Mouse (Mus musculus) kidney, postnatal 0 days (tissue): Measurements from ENCODE around the gene Fundc1. TPM values are rescaled to one million over a fixed set of nuclear protein-coding genes. Genes with fewer than 3 reads are reported as not detected.

Source experiments
- ATAC-seq: fragments of 200-750 bp; cut with Nextera tagmentation; replicated peaks from 2 replicates; pipeline ENCODE4 v1.8.0; 2017; ENCODE audit warnings: low read depth, moderate number of reproducible peaks, moderate TSS enrichment, moderate library complexity; ENCODE audit not compliant: low FRiP score
- DNase-seq: peaks from one replicate; pipeline ENCODE4 v3.0.0-alpha.2; 2016; ENCODE audit warnings: low spot score
- H3K27ac ChIP-seq: fragments of 300-500 bp; sonication (generic); 2 replicates; pipeline ENCODE4 v1.5.1; 2014; ENCODE audit warnings: mild to moderate bottlenecking
- H3K27me3 ChIP-seq: fragments of 300-500 bp; sonication (generic); 2 replicates; pipeline ENCODE4 v1.6.1; 2014; ENCODE audit warnings: low read length, mixed read lengths; ENCODE audit not compliant: insufficient read depth
- H3K36me3 ChIP-seq: fragments of 300-500 bp; sonication (generic); 2 replicates; pipeline ENCODE4 v1.6.1; 2014; ENCODE audit warnings: low read length, mixed read lengths; ENCODE audit not compliant: insufficient read depth
- H3K4me1 ChIP-seq: fragments of 300-500 bp; sonication (generic); replicated peaks from 2 replicates; pipeline ENCODE4 v1.6.1; 2014; ENCODE audit warnings: antibody characterized with exemption, low read length, mixed read lengths; ENCODE audit not compliant: insufficient read depth
- H3K4me2 ChIP-seq: fragments of 300-500 bp; sonication (generic); 2 replicates; pipeline ENCODE4 v1.6.1; 2014; ENCODE audit warnings: mild to moderate bottlenecking, low read length, moderate library complexity, mixed read lengths
- H3K4me3 ChIP-seq: fragments of 300-500 bp; sonication (generic); replicated peaks from 2 replicates; pipeline ENCODE4 v1.5.1; 2014; ENCODE audit warnings: low read depth, low read length
- H3K9ac ChIP-seq: fragments of 300-500 bp; sonication (generic); 2 replicates; pipeline ENCODE4 v1.6.1; 2014; ENCODE audit warnings: low read depth, low read length
- H3K9me3 ChIP-seq: fragments of 300-500 bp; sonication (generic); replicated peaks from 2 replicates; pipeline ENCODE4 v1.6.1; 2016; ENCODE audit warnings: low read length, inconsistent platforms, mixed read lengths
- CTCF ChIP-seq: IDR thresholded peaks from 2 replicates; pipeline ENCODE4 v1.5.1; 2016; ENCODE audit warnings: antibody characterized with exemption, low read depth, mild to moderate bottlenecking, moderate library complexity
- WGBS: fragments of 180-500 bp; shearing (Covaris S2); extraction: QIAGEN DNeasy Blood & Tissue Kit; methylation state at CpG from one replicate; pipeline ENCODE4 v1.1.7; 2014; 5-methylcytosine and 5-hydroxymethylcytosine counted together
- polyA plus RNA-seq: library from polyadenylated mRNA; unstranded; fragments of >200 nt; fragmentation: Nextera tagmentation; extraction: Ambion mirVana; gene quantifications from 2 replicates; pipeline ENCODE4 v1.2.1, GENCODE M21; 2015

The Fundc1 gene
- polyA plus RNA-seq, 1 experiment from 2014 or later = 68.5 TPM

- no peaks in the 10 kb centered on the region for H3K27me3 ChIP-seq
- 35% methylated on average over 6 of the region's 6 CpGs for WGBS
Observed at GRCm38 (mm10) chrX:17547143-17547806, 24.9 kb downstream of the Fundc1 start.

GRCm38 (mm10) chrX:17544860-17545492 is 27.1 kb downstream of the Fundc1 start:
- Histone ChIP-seq H3K4me2 (no peak overlapping the region), H3K4me1 (no peaks in the 10 kb centered on the region), H3K4me3 (no peak overlapping the region), H3K27me3 (no peaks in the 10 kb centered on the region), H3K36me3 (no peaks in the 10 kb centered on the region), H3K9me3 (no peaks in the 10 kb centered on the region), H3K9ac (no peak overlapping the region), H3K27ac (no peak overlapping the region)
- ATAC-seq = no peak
- no peak for DNase-seq
- no peak for TF ChIP-seq CTCF
- 30% methylated on average over 2 of the region's 2 CpGs for WGBS

More at GRCm38 (mm10) chrX:17547143-17547806, 24.9 kb downstream of the Fundc1 start:
- Histone ChIP-seq H3K9me3 (no peaks in the 10 kb centered on the region), H3K36me3 (no peaks in the 10 kb centered on the region), H3K4me3 (no peak overlapping the region), H3K4me1 (no peaks in the 10 kb centered on the region), H3K4me2 (no peak overlapping the region), H3K27ac (no peak overlapping the region), H3K9ac (no peak overlapping the region)
- DNase-seq = no peak
- TF ChIP-seq CTCF = no peak
- ATAC-seq = no peak

- Histone ChIP-seq H3K4me1 (no peaks in the 10 kb centered on the region), H3K9ac (no peak overlapping the region), H3K36me3 (no peaks in the 10 kb centered on the region), H3K27me3 (no peaks in the 10 kb centered on the region), H3K4me3 (no peak overlapping the region), H3K4me2 (no peak overlapping the region), H3K27ac (no peak overlapping the region), H3K9me3 (no peaks in the 10 kb centered on the region)
- no peak for TF ChIP-seq CTCF
- DNase-seq = no peak
- 85% methylated on average over 4 of the region's 4 CpGs for WGBS
- no peak for ATAC-seq
Observed at GRCm38 (mm10) chrX:17537701-17538100, 34.4 kb downstream of the Fundc1 start.

- no peak for TF ChIP-seq CTCF
- H3K27me3 ChIP-seq = no peaks in the 10 kb centered on the region
- no peak overlapping the region for H3K9ac ChIP-seq
- WGBS = 73% methylated on average over 2 of the region's 2 CpGs
- DNase-seq (peak; percentile 7), ATAC-seq (no peak)
- H3K36me3 ChIP-seq = no peaks in the 10 kb centered on the region
- no peak overlapping the region for H3K4me2 ChIP-seq
- no peak overlapping the region for H3K27ac ChIP-seq
- H3K9me3 ChIP-seq = no peaks in the 10 kb centered on the region
- H3K4me1 ChIP-seq = no peaks in the 10 kb centered on the region
- no peak overlapping the region for H3K4me3 ChIP-seq
Observed at GRCm38 (mm10) chrX:17527008-17527407, 45.1 kb downstream of the Fundc1 start.

GRCm38 (mm10) chrX:17521221-17521716 is 50.9 kb downstream of the Fundc1 start:
- H3K9ac ChIP-seq = no peak overlapping the region
- WGBS = 23% methylated on average over 3 of the region's 3 CpGs
- no peaks in the 10 kb centered on the region for H3K27me3 ChIP-seq
- H3K4me2 ChIP-seq = no peak overlapping the region
- no peaks in the 10 kb centered on the region for H3K9me3 ChIP-seq
- H3K4me1 ChIP-seq = no peaks in the 10 kb centered on the region
- no peak for TF ChIP-seq CTCF
- no peak overlapping the region for H3K4me3 ChIP-seq
- no peak overlapping the region for H3K27ac ChIP-seq
- no peak for ATAC-seq
- no peaks in the 10 kb centered on the region for H3K36me3 ChIP-seq
- DNase-seq = no peak

DNA sequence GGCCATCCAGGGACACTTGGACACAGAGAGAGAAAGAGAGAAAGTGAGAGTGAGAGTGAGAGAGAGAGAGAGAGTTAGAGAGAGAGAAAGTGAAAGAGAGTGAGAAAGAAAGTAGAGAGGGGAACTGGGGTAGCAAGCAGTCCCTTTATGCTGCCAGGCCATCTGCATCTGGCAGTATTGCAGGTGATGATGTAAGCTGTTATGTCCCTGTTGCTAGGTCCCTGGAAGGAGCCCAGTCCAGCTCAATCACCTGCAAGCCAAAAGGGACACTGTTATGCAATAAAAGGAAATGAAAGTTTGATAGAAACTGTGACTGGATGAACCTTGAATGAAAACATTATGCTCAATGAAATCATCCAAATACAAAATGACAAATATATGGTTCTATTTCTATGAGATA is 52.0 kb downstream of the Fundc1 start:
- no peaks in the 10 kb centered on the region for H3K4me1 ChIP-seq
- no peak overlapping the region for H3K4me2 ChIP-seq
- ATAC-seq (no peak), DNase-seq (no peak)
- no peak overlapping the region for H3K9ac ChIP-seq
- no peak overlapping the region for H3K27ac ChIP-seq
- H3K27me3 ChIP-seq = no peaks in the 10 kb centered on the region
- no peak overlapping the region for H3K4me3 ChIP-seq
- no peaks in the 10 kb centered on the region for H3K9me3 ChIP-seq
- H3K36me3 ChIP-seq = no peaks in the 10 kb centered on the region
- TF ChIP-seq CTCF = no peak
